Mouse (Mus musculus) spleen, postnatal 4 days (tissue): ENCODE measurements around the gene Syne3.

ENCODE experiments used
- DNase-seq, 2 experiments: peaks; one replicate each; pipeline ENCODE4 v3.0.0; 2022; ENCODE audit warnings: low spot score in 2 of 2

Syne3 gene

DNA sequence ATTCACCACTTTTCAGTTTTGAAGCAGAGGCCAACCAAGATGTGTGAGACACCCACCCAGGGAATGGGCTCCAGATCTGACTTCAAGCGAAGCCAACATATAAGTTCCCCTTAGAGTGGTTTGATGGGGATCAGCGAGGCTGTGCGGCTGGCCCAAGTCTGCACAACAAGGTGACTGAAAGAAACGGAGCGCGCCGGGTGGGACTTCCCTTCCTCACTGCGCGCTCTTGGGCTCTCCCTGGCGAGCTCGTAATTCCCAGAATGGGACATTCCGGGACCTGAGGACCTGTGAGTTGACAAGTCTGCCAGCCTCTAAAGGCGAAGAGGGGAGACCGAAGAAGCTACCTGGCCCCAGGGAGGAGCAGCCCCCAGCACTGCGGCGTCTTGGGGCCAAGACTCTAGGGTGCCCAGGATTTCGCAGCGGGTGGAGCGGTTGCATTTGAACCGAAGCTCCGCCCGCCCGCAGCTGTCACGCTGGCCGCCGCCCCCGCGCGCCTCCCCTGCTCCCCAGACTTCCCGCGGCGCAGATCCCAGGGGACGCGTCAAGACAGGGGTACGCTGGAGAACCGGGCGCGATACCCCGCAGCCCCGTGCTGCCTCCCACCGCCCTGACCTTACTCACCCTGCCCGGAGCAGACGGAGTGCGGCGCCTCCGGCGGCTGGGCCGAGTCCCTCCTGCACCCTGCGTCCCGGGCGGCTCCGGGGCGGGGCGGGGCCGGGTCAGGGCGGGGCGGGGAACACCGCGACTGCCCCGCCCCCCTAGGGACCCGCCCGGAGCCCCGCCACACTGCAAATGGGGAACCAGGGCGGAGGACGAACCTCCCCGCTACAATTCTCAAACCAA lies at the start of gene Syne3:
Syne3 (minus strand) TSS at position 440 of the 843 bp plus-strand sequence.
- peak; percentile 87 to 94 for DNase-seq

DNA sequence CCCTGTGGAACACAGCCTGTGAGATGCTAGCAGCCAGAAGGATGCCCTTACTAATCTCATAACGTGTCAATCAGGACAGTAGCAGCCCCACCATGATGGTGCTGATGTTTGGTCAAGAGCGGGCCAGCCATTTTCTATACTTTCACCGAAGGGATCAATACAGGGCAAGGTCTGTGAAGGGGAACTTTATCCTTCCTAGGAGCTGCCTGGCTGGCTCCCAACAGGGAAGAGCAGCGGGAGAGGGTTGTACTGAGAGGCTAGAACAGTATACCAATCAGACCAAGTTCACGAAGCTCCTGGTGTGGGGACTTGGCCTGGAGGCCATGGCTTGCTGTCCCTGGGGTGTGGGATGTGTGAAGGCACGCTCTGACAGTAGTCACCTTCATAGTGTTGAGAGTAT lies 45.7 kb upstream of the Syne3 start:
- DNase-seq: no peak

DNA sequence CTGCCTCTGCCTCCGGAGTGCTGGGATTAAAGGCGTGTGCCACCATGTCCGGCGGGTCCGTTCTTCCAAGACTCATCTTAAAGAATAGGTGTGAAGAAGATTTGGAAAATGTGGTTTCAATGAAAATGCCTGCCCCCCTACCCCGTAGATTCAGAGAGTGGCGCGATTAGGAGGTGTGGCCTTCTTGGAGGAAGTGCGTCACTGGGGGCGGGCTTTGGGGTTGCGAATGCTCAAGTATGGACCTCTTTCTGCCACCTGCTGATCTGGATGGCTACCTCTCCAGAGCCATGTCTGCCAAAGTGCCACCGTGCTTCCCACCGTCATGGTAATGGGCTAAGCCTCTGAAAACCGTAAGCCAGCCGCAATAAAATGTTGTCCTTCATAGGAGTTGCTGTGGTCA lies 44.4 kb upstream of the Syne3 start:
- DNase-seq: no peak

GRCm38 (mm10) chr12:105050898-105051297 lies 41.3 kb upstream of the Syne3 start:
- DNase-seq: peak; percentile 67 to 82

DNA sequence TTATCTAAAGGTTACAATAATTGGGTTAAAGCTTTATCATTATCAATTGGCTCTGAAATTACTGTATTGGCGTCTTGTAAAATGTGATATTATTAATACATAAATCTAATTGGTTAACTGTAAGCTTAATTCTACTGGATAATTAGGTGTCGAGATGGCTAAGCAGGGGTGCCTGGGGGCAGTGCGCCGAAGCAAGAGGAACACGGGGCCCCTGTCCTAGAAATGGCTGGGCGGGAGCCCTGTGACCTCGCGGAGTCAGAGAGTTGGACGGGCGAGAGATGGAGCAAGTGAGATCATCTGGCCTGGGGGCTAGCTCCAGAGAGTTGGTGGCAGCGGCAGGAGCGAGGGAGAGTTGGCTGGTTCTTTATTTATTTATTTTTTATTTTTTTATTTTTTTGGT lies 40.2 kb upstream of the Syne3 start:
- DNase-seq: no peak

DNA sequence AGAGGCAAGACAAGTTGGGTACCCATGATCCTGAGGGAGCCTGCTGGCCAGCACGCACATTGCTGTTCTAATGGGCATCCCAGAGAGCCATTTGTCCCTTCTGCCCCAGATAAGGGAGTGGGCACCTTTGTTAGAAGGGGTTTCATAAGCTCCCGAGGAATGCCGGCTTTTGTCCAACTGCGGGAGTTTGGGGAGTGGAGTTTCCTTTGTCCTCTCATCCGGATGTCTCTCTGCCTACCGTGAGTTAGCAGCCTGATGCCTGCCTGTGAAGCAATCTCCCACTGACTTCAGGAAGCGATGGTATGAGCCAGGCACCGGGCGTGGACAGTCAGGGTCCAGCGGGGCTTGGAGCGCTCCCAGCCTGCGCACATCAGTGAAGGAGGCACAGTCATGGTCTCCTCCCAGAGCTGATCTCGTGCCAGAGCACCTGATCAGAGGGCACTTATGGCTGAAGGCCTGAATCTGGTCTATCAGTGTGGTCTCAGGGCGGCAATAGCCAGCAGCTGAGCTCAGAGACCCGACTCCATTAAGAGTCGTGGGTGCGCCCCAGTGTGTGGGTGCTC lies 38.8 kb upstream of the Syne3 start:
- DNase-seq: no peak

DNA sequence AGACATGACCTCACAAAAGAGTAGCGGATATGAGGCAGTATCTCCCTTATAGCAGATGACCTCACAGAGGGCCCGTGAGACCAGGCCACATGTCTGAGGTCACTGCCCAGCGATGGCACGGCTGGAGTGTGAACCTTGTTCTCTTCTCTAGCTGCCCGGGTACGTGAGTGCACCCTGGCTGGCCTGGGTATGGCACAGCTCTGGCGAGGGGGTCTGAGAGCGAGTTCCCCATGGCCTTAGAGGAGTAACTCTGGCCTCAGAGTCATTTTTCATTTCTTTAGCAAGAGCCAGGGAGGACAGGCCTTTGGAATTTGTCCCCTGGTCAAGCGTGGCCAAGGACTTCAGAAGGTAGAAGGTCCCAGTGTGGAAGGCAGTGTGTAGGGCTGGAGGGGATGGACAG lies 35.2 kb upstream of the Syne3 start:
- no peak for DNase-seq

- DNase-seq: no peak
These were observed 33.5 kb upstream of the Syne3 start for GRCm38 (mm10) chr12:105043081-105043480.

DNA sequence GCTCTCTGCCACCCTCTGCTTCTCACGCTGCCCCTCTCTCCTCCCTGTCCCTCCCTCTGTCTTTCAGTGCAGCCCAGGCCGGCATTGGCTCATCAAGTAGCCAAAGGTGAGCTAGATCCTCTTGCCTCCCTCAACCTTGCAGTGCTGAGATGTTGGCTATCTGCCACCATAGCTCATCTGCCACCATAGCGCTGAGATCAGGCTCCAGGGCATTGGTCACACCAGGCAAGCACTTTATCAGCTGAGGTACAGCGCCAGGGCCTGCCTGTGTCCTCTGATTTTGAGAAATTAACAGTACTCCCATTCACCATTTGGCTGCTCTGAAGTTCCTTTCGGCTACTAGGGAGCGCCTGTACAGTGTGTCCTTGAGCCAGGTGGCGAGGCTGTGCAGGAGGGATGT lies 31.3 kb upstream of the Syne3 start:
- peak; percentile 66 to 77 for DNase-seq

DNA sequence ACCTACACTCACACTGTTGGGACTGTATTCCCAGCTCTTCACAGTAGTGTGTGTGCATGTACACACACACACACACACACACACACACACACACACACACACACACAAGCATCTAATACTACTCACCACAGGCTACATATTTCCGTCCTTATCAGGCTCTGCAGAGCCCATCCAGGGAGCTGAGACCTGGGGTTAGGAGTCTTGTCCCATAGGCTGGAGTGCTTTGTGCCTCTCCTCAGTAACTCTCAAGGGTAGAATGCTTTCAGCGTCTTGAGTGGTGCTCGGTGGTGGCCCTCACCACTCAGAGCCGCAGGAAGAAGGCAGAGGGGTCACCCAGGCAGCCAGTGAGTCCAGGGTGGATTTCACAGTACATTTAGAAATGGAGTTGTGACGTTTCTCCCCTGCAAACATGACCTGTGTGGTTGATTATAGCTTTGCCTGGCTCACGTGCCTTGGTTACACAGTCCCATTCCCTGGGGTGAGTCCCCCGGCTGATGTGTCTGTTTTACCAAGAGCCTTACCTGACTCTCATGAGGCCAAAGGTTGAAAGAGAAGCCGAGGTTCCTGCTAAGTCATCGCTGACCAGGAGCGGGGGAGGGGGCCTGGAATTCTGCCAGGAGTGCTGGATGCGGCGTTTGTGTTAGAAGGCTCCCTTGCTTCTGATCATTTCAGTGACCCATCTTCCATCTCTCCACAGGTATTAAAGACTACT lies 30.1 kb upstream of the Syne3 start:
- DNase-seq: peak in 1 of 2 experiments; percentile 54

DNA sequence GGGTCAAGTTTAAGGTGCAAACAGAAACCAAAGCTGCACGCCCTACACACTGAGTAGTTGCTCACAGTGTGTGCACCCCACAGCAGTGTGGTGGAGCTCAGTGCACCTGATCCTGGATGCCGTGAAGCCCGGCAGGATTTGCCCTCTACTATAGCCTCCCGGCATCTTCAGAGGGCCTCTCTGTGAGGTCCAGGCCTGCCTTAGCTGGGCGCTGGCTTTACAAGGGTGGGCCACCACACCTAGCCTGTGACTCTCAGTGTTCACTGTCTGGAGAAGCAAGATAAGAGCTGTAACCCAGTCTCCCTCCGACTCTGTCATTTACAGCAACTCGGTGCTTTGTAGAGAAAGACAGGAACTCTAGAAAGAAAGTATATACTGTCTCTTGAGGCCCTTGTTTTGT lies 29.3 kb upstream of the Syne3 start:
- DNase-seq: peak; percentile 76 to 81

DNA sequence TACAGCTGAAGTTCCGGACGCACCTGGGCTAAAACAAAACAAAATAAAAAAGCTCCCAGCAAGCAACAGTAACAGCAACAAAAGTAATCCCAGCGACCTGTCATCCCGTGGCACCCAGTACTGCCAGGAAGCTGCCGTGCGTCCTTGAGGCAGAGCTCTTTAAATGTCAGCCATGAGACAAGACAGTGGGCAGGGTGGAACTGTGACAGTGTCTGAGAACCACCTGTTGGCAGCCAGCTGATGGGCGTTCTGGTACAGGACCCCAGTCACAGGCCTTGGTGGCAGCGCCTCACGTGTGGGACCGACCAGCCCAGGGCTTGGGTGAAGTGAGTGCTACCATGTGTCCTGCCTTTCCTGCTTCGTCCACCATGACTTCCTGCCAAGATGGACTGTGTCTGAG lies 28.6 kb upstream of the Syne3 start:
- DNase-seq: no peak

DNA sequence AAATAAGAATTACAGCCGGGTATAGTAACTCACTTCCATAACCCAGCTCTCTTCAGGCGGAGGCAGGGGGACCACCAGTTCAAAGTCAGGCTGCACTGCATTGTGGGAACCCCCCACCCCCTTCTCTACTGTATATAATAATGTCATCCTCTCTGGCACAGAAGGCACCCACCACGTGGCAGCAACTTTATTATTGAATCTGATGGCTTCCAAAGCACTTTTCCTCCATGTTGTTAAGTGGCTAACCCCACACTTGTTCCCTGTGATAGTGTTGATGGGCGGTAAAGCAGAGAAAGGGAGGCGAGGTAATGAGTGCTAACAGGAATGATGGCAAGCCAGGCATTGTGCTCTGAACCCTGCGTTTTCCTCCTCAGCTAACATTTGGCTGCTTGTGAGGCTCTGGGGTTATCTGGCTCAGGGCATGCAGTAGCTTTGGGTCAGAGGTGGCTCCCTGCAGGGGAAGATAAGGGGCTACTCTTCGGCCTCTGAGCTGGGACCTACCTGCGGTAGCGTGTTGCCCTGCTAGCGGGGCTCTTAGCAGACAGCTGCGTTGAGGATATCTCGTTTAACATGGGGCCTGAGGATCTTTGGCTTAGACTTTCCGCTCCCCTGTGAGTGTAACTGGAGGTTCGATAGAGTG lies 24.6 kb upstream of the Syne3 start:
- DNase-seq: peak; percentile 80 to 83

DNA sequence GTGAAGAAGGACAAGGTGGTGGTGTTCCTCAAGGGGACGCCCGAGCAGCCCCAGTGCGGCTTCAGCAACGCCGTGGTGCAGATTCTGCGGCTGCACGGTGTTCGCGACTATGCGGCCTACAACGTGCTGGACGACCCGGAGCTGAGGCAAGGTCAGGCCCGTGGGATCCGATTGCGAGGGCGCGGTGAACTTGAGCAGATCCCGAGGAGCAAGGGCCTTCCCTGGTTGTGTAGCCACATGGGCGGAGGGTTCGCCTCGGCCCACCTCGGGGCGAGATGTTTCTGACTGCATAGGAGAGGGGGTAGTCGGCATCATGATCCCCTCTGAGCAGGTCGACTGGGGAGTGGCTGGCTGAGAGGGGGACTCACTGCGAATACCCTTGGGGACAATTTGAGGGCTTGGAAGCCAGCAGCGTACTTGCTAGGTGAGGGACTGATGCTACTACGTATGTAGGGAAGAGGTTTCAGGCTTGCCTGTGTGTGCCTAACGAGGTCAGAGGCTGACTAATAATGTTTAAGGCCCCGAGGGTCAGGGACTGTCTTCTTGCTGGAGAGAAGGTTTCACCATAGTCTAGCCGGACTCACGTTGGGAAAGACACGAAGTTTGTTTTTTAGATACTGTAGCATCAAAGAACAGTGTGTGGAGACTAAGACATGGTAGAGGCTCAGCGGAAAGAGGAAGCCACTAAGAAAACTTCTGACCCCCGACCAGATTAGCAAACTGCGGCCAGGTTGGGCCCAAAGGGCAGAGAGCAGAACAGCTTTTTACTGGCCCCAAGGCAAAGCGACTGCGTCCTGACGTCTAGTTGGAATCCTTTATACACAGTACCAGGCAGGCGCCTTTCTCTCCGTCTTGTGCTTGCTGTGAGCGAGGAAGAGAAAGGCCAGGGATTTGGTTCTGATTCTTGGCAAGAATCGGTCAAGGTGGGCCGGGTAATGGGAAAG lies 23.5 kb upstream of the Syne3 start:
- peak; percentile 61 to 85 for DNase-seq

DNA sequence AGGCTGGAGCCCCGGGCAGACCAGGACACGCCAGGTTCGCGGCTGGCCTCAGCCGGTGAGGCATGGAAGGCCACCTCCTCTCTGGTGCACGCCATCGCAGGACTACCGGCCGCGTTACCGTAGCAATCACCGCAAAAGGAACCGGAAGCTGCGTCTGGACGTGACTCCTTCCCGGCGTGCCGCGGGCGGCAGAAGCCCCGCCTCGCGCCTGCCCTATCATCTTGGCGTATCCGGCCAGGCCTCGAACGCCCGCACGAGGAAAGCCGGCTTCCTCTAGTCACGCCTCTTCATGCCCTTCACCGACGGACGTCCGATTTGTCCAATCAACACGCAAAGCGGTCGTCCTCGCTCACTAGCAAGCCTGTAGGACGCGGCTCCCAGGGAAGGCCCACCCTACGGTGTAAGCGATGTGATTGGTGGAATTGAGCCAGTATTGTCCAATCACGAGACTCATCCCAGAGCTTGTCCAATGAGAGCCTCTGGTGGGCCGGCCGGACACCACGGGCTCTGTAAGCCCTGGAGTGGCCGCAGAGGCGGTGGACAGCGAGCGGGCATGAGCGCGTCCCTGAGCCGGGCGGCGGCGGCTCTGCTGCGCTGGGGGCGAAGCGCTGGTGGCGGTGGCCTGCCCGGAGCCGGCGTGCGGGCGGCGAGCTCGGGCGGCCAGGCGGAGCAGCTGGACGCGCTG lies 22.7 kb upstream of the Syne3 start, which contains the start of gene Glrx5:
Glrx5 (plus strand) TSS at position 542 of the 685 bp plus-strand sequence.
- peak; percentile 97 to 98 for DNase-seq

DNA sequence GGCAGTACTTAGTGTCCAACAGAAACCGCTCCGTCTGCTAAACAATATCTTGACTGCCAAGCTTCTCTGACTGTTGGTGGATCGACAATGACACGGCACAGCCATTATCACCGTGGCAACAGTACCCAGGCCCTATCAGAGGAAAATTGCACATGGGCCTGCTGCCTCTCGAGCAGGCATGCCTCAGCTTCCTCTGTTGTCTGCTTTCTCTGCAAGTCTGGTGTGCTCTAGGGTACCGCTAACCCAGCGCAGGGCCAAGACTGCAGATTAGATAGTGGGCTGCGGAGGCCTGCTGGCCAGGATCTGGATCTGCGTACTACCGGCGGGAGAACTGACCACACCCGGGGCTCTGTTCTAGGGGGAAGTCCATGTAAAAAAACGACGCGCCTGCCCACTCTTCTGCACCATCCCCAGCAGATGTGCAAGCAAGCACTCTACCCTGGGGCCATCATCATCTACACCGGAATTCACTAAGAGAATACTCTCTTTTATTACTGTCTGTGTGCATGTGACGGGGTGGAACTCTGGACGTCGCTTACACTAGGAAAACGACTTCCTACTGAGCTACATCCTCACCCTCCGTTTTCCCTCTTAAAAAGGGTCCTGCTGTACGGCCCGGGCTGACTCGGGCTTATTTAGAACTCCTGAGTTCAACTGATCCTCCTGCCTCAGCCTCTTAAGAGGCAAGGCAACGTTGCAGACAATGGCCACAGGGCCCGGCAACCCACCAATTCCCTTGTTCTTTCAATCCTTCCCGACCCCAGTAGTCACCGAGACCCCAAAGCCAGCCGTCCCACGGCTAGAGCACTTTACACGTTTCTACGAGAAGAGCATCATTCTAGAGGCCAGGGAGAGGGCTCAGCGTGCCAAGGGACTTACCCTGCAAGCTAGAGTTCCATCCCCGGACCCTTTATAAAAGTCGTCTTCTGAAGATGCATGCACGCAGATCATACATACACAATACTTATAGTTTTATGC lies 21.8 kb upstream of the Syne3 start:
- peak in 1 of 2 experiments; percentile 44 for DNase-seq

GRCm38 (mm10) chr12:105029890-105030289 lies 20.3 kb upstream of the Syne3 start:
- no peak for DNase-seq

DNA sequence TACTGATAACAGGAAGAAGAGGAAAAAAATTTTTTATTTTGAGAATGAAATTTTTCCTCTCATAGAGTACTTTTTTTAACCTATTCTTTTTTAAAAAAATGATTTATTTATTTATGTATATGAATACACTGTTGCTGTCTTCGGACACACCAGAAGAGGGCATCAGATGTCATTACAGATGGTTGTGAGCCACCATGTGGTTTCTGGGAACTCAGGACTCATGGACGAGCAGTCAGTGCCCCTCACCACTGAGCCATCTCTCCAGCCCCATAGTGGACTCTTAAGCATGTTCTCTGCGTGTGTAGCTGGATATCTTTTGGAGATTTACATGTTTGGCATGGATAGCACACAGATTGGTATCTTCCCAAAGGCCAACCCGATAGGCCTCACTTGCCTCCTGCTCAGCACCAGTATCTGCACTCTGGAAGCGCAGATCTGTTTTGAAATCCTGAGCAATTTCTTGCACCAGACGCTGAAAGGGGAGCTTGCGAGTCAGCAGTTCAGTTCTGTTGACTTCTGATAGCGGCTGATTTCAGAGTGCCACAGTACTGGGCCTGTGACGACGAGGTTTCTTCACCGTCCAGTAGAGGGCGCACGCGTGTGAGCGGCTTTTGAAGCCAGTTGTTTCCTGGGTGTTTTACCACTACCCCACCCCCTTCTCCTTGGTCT lies 17.8 kb upstream of the Syne3 start:
- DNase-seq: peak; percentile 93 to 98
